Mouse (Mus musculus): ENCODE measurements around the gene Spcs3. TPM values are rescaled to one million over a fixed set of nuclear protein-coding genes. Genes with fewer than 3 reads are reported as not detected.
"Not testable (repeated sequence)": the region's sequence is repeated elsewhere in the genome, so short reads cannot be mapped to it uniquely, and the experiment has no call there.

Gene Spcs3
- polyA plus RNA-seq, 1 experiment from 2014 or later, result 91.4 TPM

GRCm38 (mm10) chr8:54528571-54528970 is 1.2 kb downstream of the Spcs3 start:
- Histone ChIP-seq H3K27me3 (ENCODE audit: poor library complexity, severe bottlenecking) (no peaks in the 10 kb centered on the region), H3K4me3 (peak overlapping the region; percentile 89), H3K9me3 (no peaks in the 10 kb centered on the region), H3K36me3 (replicated peaks) (peaks cover 32% of the 10 kb centered on the region), H3K27ac (peak overlapping the region; percentile 95; the same call in 1 of the 2 replicates), H3K4me1 (peaks cover 23% of the 10 kb centered on the region)
- 72% methylated on average over 7 of the region's 7 CpGs for WGBS
- DNase-seq (ENCODE audit: extremely low spot score, low spot score), result no peak

DNA sequence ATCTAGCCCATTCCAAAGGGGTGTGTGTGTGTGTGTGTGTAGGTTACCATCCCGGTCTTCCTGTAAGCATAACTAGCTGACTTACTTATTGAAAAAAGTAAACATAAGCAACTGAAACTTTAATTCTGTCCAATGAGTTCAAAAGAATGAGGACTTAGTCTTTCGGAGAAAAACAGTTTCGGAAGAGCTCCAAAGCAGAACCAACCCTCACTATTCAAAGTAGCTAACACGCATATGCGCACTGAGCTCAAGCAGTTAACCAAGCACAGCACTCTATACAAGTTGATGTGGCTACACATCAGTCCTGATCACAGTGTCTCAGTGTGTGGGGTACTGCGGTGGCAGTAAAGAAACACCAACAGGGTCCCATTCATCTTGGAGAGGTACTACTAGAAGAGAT is 3.1 kb downstream of the Spcs3 start:
- WGBS, result 98% methylated on average over 6 of the region's 6 CpGs
- DNase-seq (ENCODE audit: extremely low spot score, low spot score), result no peak
- peaks cover 23% of the 10 kb centered on the region for H3K4me1 ChIP-seq
- H3K4me3 ChIP-seq, result no peak overlapping the region
- H3K36me3 ChIP-seq (replicated peaks), result peaks cover 49% of the 10 kb centered on the region
- no peaks in the 10 kb centered on the region for H3K9me3 ChIP-seq
- H3K27me3 ChIP-seq (ENCODE audit: poor library complexity, severe bottlenecking), result no peaks in the 10 kb centered on the region
- no peak overlapping the region for H3K27ac ChIP-seq

DNA sequence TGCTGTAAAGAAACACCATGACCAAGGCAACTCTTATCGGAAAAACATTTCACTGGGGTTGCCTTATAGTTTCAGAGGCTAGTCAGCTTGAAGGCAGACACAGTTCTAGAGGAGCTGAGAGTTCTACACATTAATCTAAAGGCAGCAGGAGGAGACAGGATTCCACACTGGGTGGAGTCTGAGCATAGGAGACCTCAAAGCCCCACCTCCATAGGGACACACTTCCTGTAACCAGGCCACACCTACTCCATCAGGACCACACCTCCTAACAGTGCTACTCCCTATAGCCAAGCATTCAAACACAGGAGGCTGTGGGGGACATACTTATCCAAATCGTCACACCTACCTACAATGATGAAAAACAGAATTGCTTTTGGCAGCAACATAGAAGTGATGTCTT is 4.2 kb downstream of the Spcs3 start:
- peaks cover 24% of the 10 kb centered on the region for H3K4me1 ChIP-seq

DNA sequence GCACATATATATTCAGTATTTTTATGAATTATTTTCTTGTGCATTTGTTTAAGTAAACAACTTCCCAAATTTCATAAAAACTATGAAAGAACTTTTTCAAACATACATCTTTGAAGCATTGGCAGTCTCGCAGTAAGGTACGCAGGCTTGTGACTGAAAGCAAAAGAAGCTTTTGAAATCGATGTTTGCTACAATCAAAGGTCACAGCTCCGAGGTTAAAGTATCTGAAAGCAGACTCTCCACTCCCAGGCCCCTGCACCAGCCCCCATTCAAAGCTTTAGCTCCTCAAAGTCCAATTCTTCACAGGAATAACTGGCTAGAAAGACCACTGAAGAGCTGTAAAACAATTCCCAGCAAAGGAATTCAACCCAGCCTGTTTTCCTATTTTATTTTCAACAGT is 9.3 kb downstream of the Spcs3 start:
- WGBS, result 74% methylated on average over 4 of the region's 4 CpGs
- H3K9me3 ChIP-seq, result no peaks in the 10 kb centered on the region
- no peak for DNase-seq (ENCODE audit: extremely low spot score, low spot score)
- no peak overlapping the region for H3K27ac ChIP-seq
- peaks cover 3% of the 10 kb centered on the region; the same call in 1 of the 2 replicates for H3K4me1 ChIP-seq
- peaks cover 48% of the 10 kb centered on the region for H3K36me3 ChIP-seq (replicated peaks)
- no peaks in the 10 kb centered on the region for H3K27me3 ChIP-seq (ENCODE audit: poor library complexity, severe bottlenecking)
- H3K4me3 ChIP-seq, result no peak overlapping the region

More for the DNA sequence above, 4.2 kb downstream of the Spcs3 start:
- no peak for DNase-seq (ENCODE audit: extremely low spot score, low spot score)
- no peaks in the 10 kb centered on the region for H3K9me3 ChIP-seq
- no peak overlapping the region for H3K27ac ChIP-seq
- no peak overlapping the region for H3K4me3 ChIP-seq
- WGBS, result 88% methylated on average over 2 of the region's 2 CpGs
- H3K27me3 ChIP-seq (ENCODE audit: poor library complexity, severe bottlenecking), result no peaks in the 10 kb centered on the region
- H3K36me3 ChIP-seq (replicated peaks), result peaks cover 60% of the 10 kb centered on the region

GRCm38 (mm10) chr8:54518756-54519460 is 10.9 kb downstream of the Spcs3 start:
- Histone ChIP-seq H3K36me3 (replicated peaks) (peaks cover 38% of the 10 kb centered on the region), H3K4me3 (no peak overlapping the region), H3K27ac (no peak overlapping the region), H3K4me1 (peaks cover 3% of the 10 kb centered on the region; the same call in 1 of the 2 replicates), H3K9me3 (no peaks in the 10 kb centered on the region), H3K27me3 (ENCODE audit: poor library complexity, severe bottlenecking) (no peaks in the 10 kb centered on the region)
- WGBS, result 84% methylated on average over 10 of the region's 10 CpGs
- no peak for DNase-seq (ENCODE audit: extremely low spot score, low spot score)

GRCm38 (mm10) chr8:54512200-54512599 is 17.6 kb downstream of the Spcs3 start:
- not testable (repeated sequence) for H3K9me3 ChIP-seq; DNase-seq (ENCODE audit: extremely low spot score, low spot score); H3K4me3 ChIP-seq; H3K27me3 ChIP-seq (ENCODE audit: poor library complexity, severe bottlenecking); H3K36me3 ChIP-seq (replicated peaks); H3K27ac ChIP-seq
- 86% methylated on average over 5 of the region's 5 CpGs for WGBS
- H3K4me1 ChIP-seq, result peaks cover 11% of the 10 kb centered on the region

- no peaks in the 10 kb centered on the region for H3K27me3 ChIP-seq (ENCODE audit: poor library complexity, severe bottlenecking)
- no peak overlapping the region for H3K4me3 ChIP-seq
- 0 out of 2 replicates have a peak, but pooled peaks cover 3% of the 10 kb centered on the region for H3K36me3 ChIP-seq (replicated peaks)
- H3K4me1 ChIP-seq, result peaks cover 11% of the 10 kb centered on the region
- no peak overlapping the region for H3K27ac ChIP-seq
- H3K9me3 ChIP-seq, result no peaks in the 10 kb centered on the region
- 90% methylated on average over 3 of the region's 3 CpGs for WGBS
- DNase-seq (ENCODE audit: extremely low spot score, low spot score), result no peak
Observed at GRCm38 (mm10) chr8:54511791-54512190, 18.0 kb downstream of the Spcs3 start.

- 1% methylated on average over 10 of the region's 10 CpGs for WGBS
- peak overlapping the region; percentile 60; the same call in 1 of the 2 replicates for H3K27ac ChIP-seq
- peak overlapping the region; percentile 55 for H3K4me3 ChIP-seq
- H3K27me3 ChIP-seq (ENCODE audit: poor library complexity, severe bottlenecking), result no peaks in the 10 kb centered on the region
- H3K36me3 ChIP-seq (replicated peaks), result no peaks in the 10 kb centered on the region
- DNase-seq (ENCODE audit: extremely low spot score, low spot score), result peak; percentile 30
- H3K4me1 ChIP-seq, result peaks cover 11% of the 10 kb centered on the region
- H3K9me3 ChIP-seq, result no peaks in the 10 kb centered on the region
Observed at GRCm38 (mm10) chr8:54509221-54509721, 20.5 kb downstream of the Spcs3 start.

DNA sequence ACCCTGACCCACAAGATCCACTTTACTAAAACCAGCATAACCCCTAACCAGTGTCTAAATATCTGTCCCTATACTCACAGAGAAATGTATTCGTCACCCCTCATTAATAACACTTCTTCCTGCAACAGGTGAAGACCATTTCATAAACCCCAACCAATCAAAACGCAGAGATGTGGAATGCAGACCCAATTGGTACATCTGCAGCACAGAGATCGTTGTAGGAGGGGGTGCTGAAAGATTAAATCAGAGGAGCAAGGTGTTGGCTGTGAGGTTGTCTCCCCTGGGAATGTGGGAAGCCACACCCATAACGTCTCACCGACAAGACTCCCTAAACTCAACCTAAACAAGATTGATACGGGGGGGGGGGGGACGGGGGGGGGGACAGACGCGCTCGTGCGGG is 21.0 kb downstream of the Spcs3 start:
- no peak for DNase-seq (ENCODE audit: extremely low spot score, low spot score)
- WGBS, result 7% methylated on average over 10 of the region's 11 CpGs
- Histone ChIP-seq H3K27ac (peak overlapping the region; percentile 60; the same call in 1 of the 2 replicates), H3K4me1 (peaks cover 11% of the 10 kb centered on the region), H3K9me3 (no peaks in the 10 kb centered on the region), H3K27me3 (ENCODE audit: poor library complexity, severe bottlenecking) (no peaks in the 10 kb centered on the region), H3K36me3 (replicated peaks) (no peaks in the 10 kb centered on the region), H3K4me3 (peak overlapping the region; percentile 55)

GRCm38 (mm10) chr8:54508096-54508456 is 21.7 kb downstream of the Spcs3 start:
- Histone ChIP-seq H3K27ac (no peak overlapping the region), H3K4me3 (no peak overlapping the region), H3K9me3 (no peaks in the 10 kb centered on the region), H3K27me3 (ENCODE audit: poor library complexity, severe bottlenecking) (no peaks in the 10 kb centered on the region), H3K36me3 (replicated peaks) (no peaks in the 10 kb centered on the region), H3K4me1 (peaks cover 11% of the 10 kb centered on the region)
- no peak for DNase-seq (ENCODE audit: extremely low spot score, low spot score)
- 52% methylated on average over 1 of the region's 1 CpGs for WGBS

- Histone ChIP-seq H3K36me3 (replicated peaks) (no peaks in the 10 kb centered on the region), H3K4me1 (peaks cover 11% of the 10 kb centered on the region), H3K4me3 (no peak overlapping the region), H3K27me3 (ENCODE audit: poor library complexity, severe bottlenecking) (no peaks in the 10 kb centered on the region), H3K9me3 (no peaks in the 10 kb centered on the region), H3K27ac (no peak overlapping the region)
- DNase-seq (ENCODE audit: extremely low spot score, low spot score), result peak; percentile 60
- 31% methylated on average over 6 of the region's 6 CpGs for WGBS
Observed at GRCm38 (mm10) chr8:54507428-54508095, 22.2 kb downstream of the Spcs3 start.

DNA sequence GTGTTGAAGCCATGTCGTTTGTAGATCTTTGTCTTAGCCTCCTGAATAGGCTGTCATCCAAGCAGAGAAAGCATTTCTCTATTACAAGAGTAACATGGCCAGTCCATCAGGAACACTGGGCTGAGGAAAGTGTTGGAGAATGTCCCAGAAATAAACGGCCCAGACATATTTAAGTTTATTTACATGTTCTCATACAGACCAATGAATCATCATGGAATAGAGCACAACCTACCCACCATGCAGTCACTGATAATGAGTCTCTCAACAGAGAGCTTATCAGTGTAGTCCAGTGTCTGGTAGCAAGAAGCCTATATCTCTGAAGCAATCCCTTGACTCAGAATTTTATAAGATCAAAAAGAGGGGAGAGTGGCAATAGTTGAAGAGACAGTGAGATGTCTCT is 24.7 kb downstream of the Spcs3 start:
- WGBS, result 80% methylated on average over 2 of the region's 2 CpGs
- Histone ChIP-seq H3K4me3 (no peak overlapping the region), H3K27ac (no peak overlapping the region), H3K36me3 (replicated peaks) (no peaks in the 10 kb centered on the region), H3K4me1 (peaks cover 11% of the 10 kb centered on the region), H3K27me3 (ENCODE audit: poor library complexity, severe bottlenecking) (no peaks in the 10 kb centered on the region), H3K9me3 (no peaks in the 10 kb centered on the region)
- no peak for DNase-seq (ENCODE audit: extremely low spot score, low spot score)

GRCm38 (mm10) chr8:54503104-54503503 is 26.7 kb downstream of the Spcs3 start:
- Histone ChIP-seq H3K36me3 (replicated peaks) (no peaks in the 10 kb centered on the region), H3K4me1 (no peaks in the 10 kb centered on the region), H3K27me3 (ENCODE audit: poor library complexity, severe bottlenecking) (no peaks in the 10 kb centered on the region), H3K27ac (no peak overlapping the region), H3K4me3 (no peak overlapping the region), H3K9me3 (no peaks in the 10 kb centered on the region)
- DNase-seq (ENCODE audit: extremely low spot score, low spot score), result no peak
- 91% methylated on average over 7 of the region's 7 CpGs for WGBS

All from forebrain, embryonic 10.5 days (tissue).